Mouse (Mus musculus) ovary, postnatal 36 days (tissue): ENCODE data around the gene Naa40.

ENCODE experiments used
- DNase-seq: peaks from one replicate; pipeline ENCODE4 v3.0.0; 2022; ENCODE audit warnings: low spot score, mixed read lengths

The Naa40 gene

GRCm38 (mm10) chr19:7240782-7241690 lies at the start of gene Naa40:
Naa40 (minus strand) TSS chr19:7241183.
- peak; percentile 93 for DNase-seq

GRCm38 (mm10) chr19:7289767-7290166 lies 48.8 kb upstream of the Naa40 start:
- DNase-seq: no peak

- no peak for DNase-seq
Measured at GRCm38 (mm10) chr19:7288288-7288687, 47.3 kb upstream of the Naa40 start.

GRCm38 (mm10) chr19:7286563-7287315 lies 45.8 kb upstream of the Naa40 start:
- DNase-seq: no peak

- DNase-seq: no peak
Measured at GRCm38 (mm10) chr19:7280557-7281330, 39.8 kb upstream of the Naa40 start.

- no peak for DNase-seq
Measured at GRCm38 (mm10) chr19:7279114-7279513, 38.1 kb upstream of the Naa40 start.

- no peak for DNase-seq
Measured at GRCm38 (mm10) chr19:7278200-7278906, 37.4 kb upstream of the Naa40 start.

- no peak for DNase-seq
Measured at GRCm38 (mm10) chr19:7276796-7277195, 35.8 kb upstream of the Naa40 start.

- no peak for DNase-seq
Measured at GRCm38 (mm10) chr19:7276053-7276659, 35.2 kb upstream of the Naa40 start.

GRCm38 (mm10) chr19:7275131-7275789 lies 34.3 kb upstream of the Naa40 start:
- no peak for DNase-seq

- DNase-seq: no peak
Measured at GRCm38 (mm10) chr19:7274326-7274990, 33.5 kb upstream of the Naa40 start.

GRCm38 (mm10) chr19:7273486-7273885 lies 32.5 kb upstream of the Naa40 start:
- no peak for DNase-seq

GRCm38 (mm10) chr19:7269290-7270044 lies 28.5 kb upstream of the Naa40 start:
- DNase-seq: no peak

GRCm38 (mm10) chr19:7268722-7269090 lies 27.7 kb upstream of the Naa40 start:
- DNase-seq: peak; percentile 76

GRCm38 (mm10) chr19:7267781-7268721 lies 27.1 kb upstream of the Naa40 start:
- DNase-seq: peak; percentile 85

- DNase-seq: peak; percentile 74
Measured at GRCm38 (mm10) chr19:7267091-7267741, 26.2 kb upstream of the Naa40 start, which contains the start of gene Rcor2. Rcor2 (plus strand) TSS chr19:7267325.

GRCm38 (mm10) chr19:7266421-7266831 lies 25.4 kb upstream of the Naa40 start:
- no peak for DNase-seq
